Mouse (Mus musculus) brain, adult 2 months (tissue): ENCODE data around the gene Wsb1.
"Not testable (repeated sequence)": the region's sequence is repeated elsewhere in the genome, so short reads cannot be mapped to it uniquely, and the experiment has no call there.

Experiments used
- DNase-seq: peaks from one replicate; pipeline ENCODE4 v3.0.0; 2011; ENCODE audit warnings: low read depth, low spot score

Wsb1 gene

DNA sequence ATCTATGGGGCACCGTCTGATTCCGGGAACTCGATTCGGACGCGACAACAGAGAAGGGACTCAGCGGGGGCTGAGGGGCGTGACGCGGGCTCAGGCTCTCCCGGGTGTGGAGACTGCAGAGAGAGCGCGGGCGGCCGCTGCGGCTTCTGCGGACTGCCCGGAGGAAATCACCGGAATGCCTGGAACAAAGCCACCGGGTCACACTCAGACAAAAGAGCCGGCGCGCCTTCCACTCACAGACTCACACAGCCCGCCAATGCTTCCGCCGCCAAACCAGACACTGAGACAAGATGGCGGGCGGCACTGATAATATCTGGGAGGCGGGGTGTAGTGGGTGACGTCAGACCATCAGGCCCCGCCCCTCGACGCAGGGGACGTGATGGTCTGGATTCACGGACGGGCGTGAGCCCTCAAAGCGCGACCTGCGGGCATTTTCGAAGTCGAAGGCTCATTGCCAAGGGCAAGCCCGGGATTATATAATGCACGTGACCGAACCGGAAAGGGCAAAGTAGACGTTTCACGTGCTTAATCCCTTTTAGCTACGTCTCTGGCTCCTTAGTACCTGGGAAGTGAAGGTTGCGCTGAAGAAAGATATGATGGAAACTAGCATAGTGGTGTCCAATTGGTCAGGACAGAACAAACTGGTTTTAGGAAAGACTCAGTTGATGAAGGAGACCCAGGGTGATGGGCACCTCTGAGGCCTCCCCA lies at the start of gene Wsb1:
Gene Wsb1 (minus strand): TSS at position 281 of the 708 bp plus-strand sequence.
- peak; percentile 94 for DNase-seq

- not testable (repeated sequence) for DNase-seq
These were observed 49.8 kb upstream of the Wsb1 start for GRCm38 (mm10) chr11:79304245-79304644.

GRCm38 (mm10) chr11:79303109-79303508 lies 48.6 kb upstream of the Wsb1 start:
- DNase-seq, result no peak

GRCm38 (mm10) chr11:79299719-79300431 lies 45.4 kb upstream of the Wsb1 start:
- no peak for DNase-seq

DNA sequence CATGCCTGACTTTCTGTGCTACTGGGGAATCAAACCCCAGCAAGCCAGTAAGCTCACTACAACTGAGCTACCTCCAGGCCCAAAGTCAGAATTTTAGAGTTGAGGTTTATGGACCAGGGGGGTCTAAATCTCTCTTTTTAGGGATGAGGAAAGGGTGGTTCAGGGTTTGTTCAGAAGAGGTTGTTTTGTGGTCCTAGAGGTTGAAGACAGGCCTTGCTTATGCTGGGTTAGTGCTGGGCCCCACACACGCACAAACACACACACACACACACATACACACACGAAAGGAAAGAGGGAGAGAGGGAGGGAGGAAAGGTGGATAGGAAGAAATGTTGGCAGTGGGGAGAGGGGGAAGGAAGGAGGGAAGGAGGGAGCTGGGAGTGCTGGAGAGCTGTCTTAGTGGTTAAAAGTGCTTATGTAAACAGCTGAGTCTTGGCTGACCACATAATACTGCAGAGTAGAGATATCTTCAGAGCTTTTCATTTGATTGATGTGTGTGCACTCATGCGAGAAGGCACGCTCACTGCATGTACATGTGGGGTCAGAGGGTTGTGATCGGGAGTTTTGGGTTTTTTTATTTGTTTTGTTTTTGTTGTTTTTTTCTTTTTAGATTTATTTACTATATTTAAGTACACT lies 42.5 kb upstream of the Wsb1 start, which contains the start of gene Gm9964:
Gene Gm9964 (minus strand): TSS at position 51 of the 636 bp plus-strand sequence.
- DNase-seq, result no peak

- DNase-seq, result peak; percentile 66
These were observed 41.7 kb upstream of the Wsb1 start for GRCm38 (mm10) chr11:79296167-79296566.

GRCm38 (mm10) chr11:79293971-79294370 lies 39.5 kb upstream of the Wsb1 start:
- no peak for DNase-seq

- DNase-seq, result no peak
These were observed 38.6 kb upstream of the Wsb1 start for GRCm38 (mm10) chr11:79293025-79293424.

- DNase-seq, result no peak
These were observed 37.7 kb upstream of the Wsb1 start for GRCm38 (mm10) chr11:79292130-79292529.

- DNase-seq, result no peak
These were observed 37.2 kb upstream of the Wsb1 start for GRCm38 (mm10) chr11:79291651-79292050.

GRCm38 (mm10) chr11:79290473-79290872 lies 36.0 kb upstream of the Wsb1 start:
- peak; percentile 44 for DNase-seq

GRCm38 (mm10) chr11:79288913-79289640 lies 34.6 kb upstream of the Wsb1 start:
- no peak for DNase-seq

GRCm38 (mm10) chr11:79288278-79288843 lies 33.9 kb upstream of the Wsb1 start:
- DNase-seq, result no peak

DNA sequence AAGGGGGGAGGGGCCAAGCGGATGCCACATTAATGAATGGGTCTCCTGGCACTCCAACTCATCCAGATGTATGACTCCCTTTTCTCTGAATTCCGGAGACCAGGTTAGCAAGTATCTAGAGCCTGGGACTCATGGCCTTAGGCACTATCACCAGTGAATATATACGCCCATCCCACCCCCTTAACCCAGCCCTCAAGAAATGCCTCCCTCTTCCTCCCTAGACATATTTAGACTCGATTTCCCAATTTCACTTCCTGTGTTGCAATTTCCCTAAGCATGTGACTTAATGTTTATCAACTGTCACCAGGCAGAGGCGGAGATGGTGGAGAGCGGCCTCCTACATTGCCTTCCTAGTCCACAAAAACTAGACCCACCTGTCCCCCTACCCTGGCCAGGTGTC lies 33.0 kb upstream of the Wsb1 start:
- DNase-seq, result peak; percentile 57

DNA sequence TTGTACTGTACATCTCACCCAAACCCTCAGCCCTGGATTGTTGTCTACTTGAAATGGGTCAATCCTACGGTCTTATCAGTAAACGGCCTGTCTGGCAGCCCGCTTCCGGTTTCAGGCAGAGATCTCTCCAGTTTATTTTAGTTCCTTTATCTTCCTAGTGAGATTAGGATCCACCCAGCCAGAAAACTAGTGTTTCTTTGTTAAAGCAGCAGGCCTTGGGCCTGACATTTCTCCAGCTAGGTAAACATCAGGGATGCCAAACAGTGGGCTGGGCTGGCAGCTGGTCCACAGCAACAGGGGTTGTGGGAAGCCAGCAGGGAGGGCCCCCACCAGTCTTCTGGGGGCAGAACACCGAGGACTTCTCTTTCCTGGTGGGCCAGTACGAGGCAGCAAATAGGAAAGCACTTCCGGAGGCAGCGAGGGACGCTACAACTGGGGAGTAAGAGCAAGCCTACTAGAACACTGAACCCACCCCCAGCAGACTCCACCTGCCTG lies 31.9 kb upstream of the Wsb1 start:
- no peak for DNase-seq

DNA sequence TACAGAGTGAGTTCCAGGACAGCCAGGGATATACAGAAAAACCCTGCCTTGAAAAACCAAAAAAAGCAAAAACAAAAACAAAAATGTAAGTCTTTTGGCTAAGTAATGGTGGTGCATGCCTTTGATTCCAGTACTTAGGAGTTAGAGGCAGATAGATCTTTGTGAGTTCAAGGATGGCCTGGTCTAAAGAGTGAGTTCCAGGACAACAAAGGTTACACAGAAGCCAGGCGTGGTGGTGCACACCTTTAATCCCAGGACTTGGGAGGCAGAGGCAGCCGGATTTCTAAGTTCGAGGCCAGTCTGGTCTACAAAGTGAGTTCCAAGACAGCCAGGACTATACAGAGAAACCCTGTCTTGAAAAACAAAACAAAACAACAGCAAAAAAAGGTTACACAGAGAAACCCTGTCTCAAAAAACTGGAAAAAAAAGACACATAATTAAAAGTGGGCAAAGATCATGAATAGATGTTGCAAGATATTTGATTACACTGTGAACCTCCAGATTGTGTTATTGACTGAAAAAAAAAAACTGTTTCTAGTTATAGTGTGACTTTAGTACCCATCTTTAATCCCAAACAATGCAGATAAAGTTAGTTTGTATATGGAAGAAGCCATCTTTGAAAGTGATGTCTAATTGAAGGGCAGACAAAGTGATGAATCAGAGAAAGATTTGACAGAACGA lies 29.0 kb upstream of the Wsb1 start:
- no peak for DNase-seq

DNA sequence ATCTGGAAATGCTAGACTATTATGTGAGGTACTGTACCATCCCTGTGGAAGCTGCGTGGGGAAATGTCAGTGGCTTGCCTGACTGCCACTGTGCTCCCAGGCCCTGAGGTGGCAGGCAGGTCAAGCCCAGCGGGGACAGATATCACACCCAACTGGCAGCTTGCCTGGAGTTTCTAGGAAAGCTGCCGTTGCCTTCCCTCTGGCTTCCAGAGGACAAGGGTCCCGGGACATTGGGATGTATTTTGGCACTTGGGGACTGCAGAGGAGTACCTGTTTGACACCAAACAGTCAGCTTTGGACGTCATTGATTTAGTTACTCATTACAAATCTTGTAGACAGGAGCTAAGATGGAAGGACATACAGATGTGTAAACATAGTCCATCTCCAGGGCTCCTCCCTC lies 26.9 kb upstream of the Wsb1 start:
- no peak for DNase-seq

GRCm38 (mm10) chr11:79279732-79280405 lies 25.4 kb upstream of the Wsb1 start:
- peak; percentile 28 for DNase-seq

DNA sequence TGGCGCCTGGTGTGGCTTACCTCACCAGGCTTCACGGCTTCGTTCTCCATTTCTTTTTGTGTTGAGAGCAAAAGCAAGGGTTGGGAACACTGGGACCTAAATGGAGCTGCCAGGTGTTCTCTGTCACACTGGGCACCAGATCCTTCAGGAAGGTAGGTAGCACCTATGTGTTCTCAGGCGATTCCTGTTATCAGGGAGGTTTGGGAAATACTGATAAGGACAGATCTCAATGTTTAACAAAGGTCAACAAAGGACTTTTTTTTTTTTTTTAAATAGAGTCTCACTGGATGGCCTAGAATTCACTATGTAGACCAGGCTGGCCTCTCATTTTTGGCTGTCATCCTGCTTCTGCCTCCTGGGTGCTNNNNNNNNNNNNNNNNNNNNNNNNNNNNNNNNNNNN lies 19.3 kb upstream of the Wsb1 start:
- DNase-seq, result no peak

DNA sequence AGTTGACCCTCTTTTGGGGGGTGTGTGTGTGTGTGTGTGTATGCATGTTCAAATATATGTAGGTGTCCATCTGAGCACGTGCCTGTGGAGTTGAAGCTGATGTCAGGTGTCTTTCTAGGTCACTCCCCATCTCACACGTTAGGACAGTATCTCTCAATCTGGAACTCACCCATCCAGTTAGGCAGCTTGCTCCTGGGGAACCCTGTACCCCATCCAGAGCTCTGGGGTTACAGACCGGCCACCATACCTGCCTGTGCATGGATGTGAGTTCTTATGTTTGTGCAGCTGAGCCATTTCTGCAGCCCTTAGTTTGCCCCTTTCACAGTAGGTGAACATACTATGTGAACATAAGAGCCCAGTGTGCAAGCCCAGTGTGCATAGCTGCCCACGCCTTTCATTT lies 18.6 kb upstream of the Wsb1 start:
- no peak for DNase-seq
